Mouse (Mus musculus) testis, adult 2 months (tissue): Measurements from ENCODE around the gene Serpina11. TPM values are rescaled to one million over a fixed set of nuclear protein-coding genes. Genes with fewer than 3 reads are reported as not detected.
"Not testable (repeated sequence)": the region's sequence is repeated elsewhere in the genome, so short reads cannot be mapped to it uniquely, and the experiment has no call there.

Source experiments
- H3K27ac ChIP-seq: fragments of 200-500 bp; 2 replicates; pipeline ENCODE4 v1.5.1; 2012; ENCODE audit warnings: low read depth, low read length; ENCODE audit not compliant: control insufficient read depth, insufficient read depth
- H3K27me3 ChIP-seq: fragments of 200-500 bp; 2 replicates; pipeline ENCODE4 v1.6.1; 2012; ENCODE audit warnings: mild to moderate bottlenecking, low read length, moderate library complexity; ENCODE audit not compliant: control insufficient read depth, insufficient read depth
- H3K36me3 ChIP-seq: fragments of 200-500 bp; 2 replicates; pipeline ENCODE4 v1.6.1; 2012; ENCODE audit warnings: mild to moderate bottlenecking, low read length; ENCODE audit not compliant: control insufficient read depth, insufficient read depth
- H3K4me1 ChIP-seq: fragments of 200-500 bp; 2 replicates; pipeline ENCODE4 v1.6.1; 2012; ENCODE audit warnings: low read length; ENCODE audit not compliant: control insufficient read depth, insufficient read depth
- H3K4me3 ChIP-seq: fragments of 200-500 bp; 2 replicates; pipeline ENCODE4 v1.5.1; 2012; ENCODE audit warnings: low read depth, mild to moderate bottlenecking, low read length, moderate library complexity, mixed read lengths; ENCODE audit not compliant: control insufficient read depth
- CTCF ChIP-seq: fragments of 200-500 bp; IDR thresholded peaks from 2 replicates; pipeline ENCODE4 v1.5.1; 2012; ENCODE audit warnings: low read depth, mild to moderate bottlenecking, inconsistent platforms, low read length, moderate library complexity; ENCODE audit not compliant: control insufficient read depth, insufficient read depth, insufficient replicate concordance
- POLR2A ChIP-seq: fragments of 200-500 bp; IDR thresholded peaks from 2 replicates; pipeline ENCODE4 v1.6.1; 2012; ENCODE audit warnings: low read depth, mild to moderate bottlenecking, inconsistent platforms, low read length, moderate library complexity; ENCODE audit not compliant: control insufficient read depth
- polyA plus RNA-seq: library from polyadenylated mRNA; depleted of rRNA; stranded (reverse); fragments of >200 nt; gene quantifications from 2 replicates; pipeline ENCODE4 v1.2.3, GENCODE M21; 2012

Gene Serpina11
- polyA plus RNA-seq, 1 experiment = not detected

- Histone ChIP-seq H3K36me3 (no peaks in the 10 kb centered on the region), H3K4me1 (no peaks in the 10 kb centered on the region), H3K27ac (no peak overlapping the region), H3K27me3 (no peaks in the 10 kb centered on the region), H3K4me3 (no peak overlapping the region)
- TF ChIP-seq CTCF (no peak), POLR2A (no peak)
Measured at GRCm38 (mm10) chr12:103969577-103970116, 20.1 kb downstream of the Serpina11 start.

GRCm38 (mm10) chr12:103966761-103967160 is 23.0 kb downstream of the Serpina11 start:
- no peaks in the 10 kb centered on the region for H3K27me3 ChIP-seq
- H3K4me3 ChIP-seq = no peak overlapping the region
- H3K27ac ChIP-seq = no peak overlapping the region
- H3K36me3 ChIP-seq = no peaks in the 10 kb centered on the region
- TF ChIP-seq POLR2A (no peak), CTCF (no peak)
- peaks cover 4% of the 10 kb centered on the region; the same call in 1 of the 2 replicates for H3K4me1 ChIP-seq

- H3K36me3 ChIP-seq = no peaks in the 10 kb centered on the region
- H3K27ac ChIP-seq = no peak overlapping the region
Measured at GRCm38 (mm10) chr12:103963288-103963687, 26.5 kb downstream of the Serpina11 start.

GRCm38 (mm10) chr12:103962860-103963259 is 26.9 kb downstream of the Serpina11 start:
- H3K4me1 ChIP-seq = peaks cover 4% of the 10 kb centered on the region; the same call in 1 of the 2 replicates
- H3K27me3 ChIP-seq = no peaks in the 10 kb centered on the region
- H3K4me3 ChIP-seq = no peak overlapping the region
- H3K27ac ChIP-seq = no peak overlapping the region
- TF ChIP-seq POLR2A = no peak
- TF ChIP-seq CTCF = no peak
- H3K36me3 ChIP-seq = no peaks in the 10 kb centered on the region

More at GRCm38 (mm10) chr12:103963288-103963687, 26.5 kb downstream of the Serpina11 start:
- peaks cover 4% of the 10 kb centered on the region; the same call in 1 of the 2 replicates for H3K4me1 ChIP-seq
- no peaks in the 10 kb centered on the region for H3K27me3 ChIP-seq
- TF ChIP-seq CTCF (no peak), POLR2A (no peak)
- no peak overlapping the region for H3K4me3 ChIP-seq

GRCm38 (mm10) chr12:103962337-103962736 is 27.4 kb downstream of the Serpina11 start:
- no peak overlapping the region for H3K4me3 ChIP-seq
- peaks cover 4% of the 10 kb centered on the region; the same call in 1 of the 2 replicates for H3K4me1 ChIP-seq
- H3K27ac ChIP-seq = no peak overlapping the region
- TF ChIP-seq POLR2A = no peak
- no peak for TF ChIP-seq CTCF
- H3K36me3 ChIP-seq = no peaks in the 10 kb centered on the region
- H3K27me3 ChIP-seq = no peaks in the 10 kb centered on the region

- Histone ChIP-seq H3K27me3 (no peaks in the 10 kb centered on the region), H3K36me3 (no peaks in the 10 kb centered on the region), H3K27ac (no peak overlapping the region), H3K4me1 (peaks cover 4% of the 10 kb centered on the region; the same call in 1 of the 2 replicates), H3K4me3 (no peak overlapping the region)
- TF ChIP-seq POLR2A = no peak
- TF ChIP-seq CTCF = no peak
Measured at GRCm38 (mm10) chr12:103961716-103962115, 28.0 kb downstream of the Serpina11 start.

- TF ChIP-seq CTCF = no peak
- Histone ChIP-seq H3K27ac (no peak within 1 kb of the TSS), H3K4me1 (peaks cover 4% of the 10 kb centered on the region; the same call in 1 of the 2 replicates), H3K27me3 (no peaks in the 10 kb centered on the region), H3K4me3 (no peak within 1 kb of the TSS), H3K36me3 (no peaks in the 10 kb centered on the region)
Measured at GRCm38 (mm10) chr12:103958798-103959197, 31.0 kb downstream of the Serpina11 start, which contains the start of gene Serpina1e. Gene Serpina1e, minus strand, starts transcription at chr12:103958975.

GRCm38 (mm10) chr12:103956555-103956954 is 33.2 kb downstream of the Serpina11 start:
- H3K36me3 ChIP-seq, H3K4me1 ChIP-seq, H3K4me3 ChIP-seq, H3K27me3 ChIP-seq, H3K27ac ChIP-seq: not testable (repeated sequence)

GRCm38 (mm10) chr12:103952972-103953371 is 36.8 kb downstream of the Serpina11 start:
- not testable (repeated sequence) for H3K36me3 ChIP-seq

More at GRCm38 (mm10) chr12:103952972-103953371, 36.8 kb downstream of the Serpina11 start:
- H3K27ac ChIP-seq, H3K27me3 ChIP-seq, H3K4me3 ChIP-seq, H3K4me1 ChIP-seq: not testable (repeated sequence)
